Mouse (Mus musculus): ENCODE results near the gene Gm28035. TPM values are rescaled to one million over a fixed set of nuclear protein-coding genes. Genes with fewer than 3 reads are reported as not detected.

Gene Gm28035
- polyA plus RNA-seq, 1 experiment from 2014 or later: 0.08 TPM

DNA sequence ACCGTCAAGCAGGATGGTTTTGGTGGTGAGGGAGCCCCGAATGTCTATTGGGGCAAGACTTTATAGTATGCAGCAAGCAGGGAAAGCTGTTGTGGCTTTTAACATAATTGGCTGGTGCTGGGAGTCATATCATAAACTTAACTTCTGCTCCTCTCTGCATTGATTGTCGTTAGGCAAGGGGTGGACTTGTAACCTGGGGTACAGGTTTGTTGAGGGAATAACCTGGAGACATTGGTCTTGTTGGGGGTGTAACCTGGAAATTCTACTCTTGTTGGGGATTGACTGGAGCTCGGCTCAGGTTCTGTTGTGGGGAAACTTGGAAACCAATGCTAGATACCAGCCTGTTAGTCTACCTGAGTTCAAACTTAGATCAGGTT lies 28.2 kb upstream of the Gm28035 start:
- no peak for DNase-seq (ENCODE audit: low spot score)
- Histone ChIP-seq H3K27me3 (ENCODE audit: low read depth, poor library complexity, severe bottlenecking) (no peaks in the 10 kb centered on the region), H3K36me3 (no peaks in the 10 kb centered on the region), H3K4me1 (peaks cover under 1% of the 10 kb centered on the region; the same call in 1 of the 2 replicates), H3K27ac (no peak overlapping the region), H3K9me3 (replicated peaks) (no peaks in the 10 kb centered on the region), H3K4me3 (no peak overlapping the region)
- WGBS: 73% methylated on average over 4 of the region's 4 CpGs

DNA sequence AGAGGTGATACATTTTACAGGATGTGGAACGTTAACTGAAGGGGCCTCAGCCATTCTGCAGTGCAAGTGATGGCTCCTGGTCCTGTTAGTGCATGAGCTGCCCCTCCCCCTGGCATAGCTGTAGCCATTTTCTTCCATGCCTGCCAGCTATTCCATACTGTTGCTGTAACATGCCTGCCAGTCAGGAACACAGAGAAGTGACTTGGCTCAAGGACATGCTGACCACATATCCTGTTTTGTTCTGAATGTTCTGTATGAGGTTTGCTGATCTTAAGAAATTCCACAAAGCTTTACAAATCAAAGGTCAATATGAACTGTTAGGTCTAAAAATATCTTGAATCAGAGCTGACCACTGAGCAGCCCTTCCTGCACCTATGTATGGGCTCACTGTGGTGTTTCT lies 27.4 kb upstream of the Gm28035 start:
- no peak overlapping the region for H3K4me3 ChIP-seq
- H3K4me1 ChIP-seq: no peaks in the 10 kb centered on the region
- no peaks in the 10 kb centered on the region for H3K9me3 ChIP-seq (replicated peaks)
- WGBS: 82% methylated on average over 1 of the region's 1 CpGs
- no peaks in the 10 kb centered on the region for H3K27me3 ChIP-seq (ENCODE audit: low read depth, poor library complexity, severe bottlenecking)
- H3K36me3 ChIP-seq: no peaks in the 10 kb centered on the region
- no peak overlapping the region for H3K27ac ChIP-seq
- DNase-seq (ENCODE audit: low spot score): no peak

- DNase-seq (ENCODE audit: low spot score): no peak
- Histone ChIP-seq H3K4me3 (no peak overlapping the region), H3K9me3 (replicated peaks) (no peaks in the 10 kb centered on the region), H3K36me3 (no peaks in the 10 kb centered on the region), H3K27me3 (ENCODE audit: low read depth, poor library complexity, severe bottlenecking) (no peaks in the 10 kb centered on the region), H3K27ac (no peak overlapping the region), H3K4me1 (no peaks in the 10 kb centered on the region)
- WGBS: 92% methylated on average over 3 of the region's 3 CpGs
Measured at GRCm38 (mm10) chr2:30214745-30215144, 25.6 kb upstream of the Gm28035 start.

- Histone ChIP-seq H3K36me3 (no peaks in the 10 kb centered on the region), H3K4me3 (no peak overlapping the region), H3K27me3 (ENCODE audit: low read depth, poor library complexity, severe bottlenecking) (no peaks in the 10 kb centered on the region), H3K27ac (no peak overlapping the region), H3K9me3 (replicated peaks) (no peaks in the 10 kb centered on the region), H3K4me1 (no peaks in the 10 kb centered on the region)
- 88% methylated on average over 6 of the region's 6 CpGs for WGBS
- no peak for DNase-seq (ENCODE audit: low spot score)
Measured at GRCm38 (mm10) chr2:30215493-30215892, 24.9 kb upstream of the Gm28035 start.

- no peaks in the 10 kb centered on the region for H3K4me1 ChIP-seq
- 95% methylated on average over 5 of the region's 5 CpGs for WGBS
Measured at GRCm38 (mm10) chr2:30216293-30216692, 24.1 kb upstream of the Gm28035 start.

DNA sequence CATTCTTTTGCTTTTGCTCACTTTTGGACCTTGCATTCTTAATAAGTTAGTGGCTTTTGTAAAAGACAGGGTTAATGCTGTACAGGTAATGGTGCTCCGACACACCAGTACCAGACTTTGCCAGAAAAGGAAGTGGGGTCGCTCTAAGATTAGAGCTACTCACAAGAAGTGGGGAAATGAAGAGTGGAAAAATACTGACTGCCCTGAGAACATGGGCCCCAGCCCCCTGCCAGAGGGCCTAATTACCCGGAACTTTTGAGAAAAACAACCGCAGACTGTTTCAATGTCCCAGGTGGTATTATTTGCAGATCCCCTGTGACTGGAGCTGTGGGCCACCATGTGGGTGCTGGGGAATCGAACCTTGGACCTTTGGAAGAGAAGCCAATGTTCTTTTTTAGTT lies 4.8 kb upstream of the Gm28035 start:
- H3K27ac ChIP-seq: no peak overlapping the region
- no peak for DNase-seq (ENCODE audit: low spot score)
- WGBS: 87% methylated on average over 5 of the region's 5 CpGs

More at GRCm38 (mm10) chr2:30216293-30216692, 24.1 kb upstream of the Gm28035 start:
- H3K27me3 ChIP-seq (ENCODE audit: low read depth, poor library complexity, severe bottlenecking): no peaks in the 10 kb centered on the region
- H3K4me3 ChIP-seq: no peak overlapping the region
- H3K9me3 ChIP-seq (replicated peaks): no peaks in the 10 kb centered on the region
- no peaks in the 10 kb centered on the region for H3K36me3 ChIP-seq
- H3K27ac ChIP-seq: no peak overlapping the region
- DNase-seq (ENCODE audit: low spot score): no peak

GRCm38 (mm10) chr2:30236426-30237198 lies 3.8 kb upstream of the Gm28035 start:
- WGBS: 8% methylated on average over 18 of the region's 18 CpGs
- peak overlapping the region; percentile 74 for H3K4me3 ChIP-seq
- H3K9me3 ChIP-seq (replicated peaks): no peaks in the 10 kb centered on the region
- no peaks in the 10 kb centered on the region for H3K27me3 ChIP-seq (ENCODE audit: low read depth, poor library complexity, severe bottlenecking)
- peak overlapping the region; percentile 94 for H3K27ac ChIP-seq
- H3K36me3 ChIP-seq: peaks cover 27% of the 10 kb centered on the region
- peak; percentile 56 for DNase-seq (ENCODE audit: low spot score)
- H3K4me1 ChIP-seq: peaks cover 35% of the 10 kb centered on the region

More for the DNA sequence above, 4.8 kb upstream of the Gm28035 start:
- H3K4me3 ChIP-seq: no peak overlapping the region
- no peaks in the 10 kb centered on the region for H3K27me3 ChIP-seq (ENCODE audit: low read depth, poor library complexity, severe bottlenecking)
- H3K36me3 ChIP-seq: peaks cover 16% of the 10 kb centered on the region
- H3K4me1 ChIP-seq: peaks cover 29% of the 10 kb centered on the region
- H3K9me3 ChIP-seq (replicated peaks): no peaks in the 10 kb centered on the region

GRCm38 (mm10) chr2:30237199-30237880 lies 3.0 kb upstream of the Gm28035 start, which contains the start of gene Lrrc8a:
TSS of gene Lrrc8a (plus strand) at chr2:30237715.
- under 1% methylated on average over 53 of the region's 67 CpGs for WGBS
- Histone ChIP-seq H3K27me3 (ENCODE audit: low read depth, poor library complexity, severe bottlenecking) (no peaks in the 10 kb centered on the region), H3K4me3 (peak within 1 kb of the TSS; percentile 74), H3K27ac (peak within 1 kb of the TSS; percentile 94), H3K4me1 (peaks cover 41% of the 10 kb centered on the region), H3K36me3 (peaks cover 34% of the 10 kb centered on the region), H3K9me3 (replicated peaks) (no peaks in the 10 kb centered on the region)
- peak; percentile 100 for DNase-seq (ENCODE audit: low spot score)

GRCm38 (mm10) chr2:30237881-30238280 lies 2.5 kb upstream of the Gm28035 start:
- Histone ChIP-seq H3K4me3 (peak overlapping the region; percentile 74), H3K27ac (peak overlapping the region; percentile 94), H3K4me1 (peaks cover 46% of the 10 kb centered on the region), H3K9me3 (replicated peaks) (no peaks in the 10 kb centered on the region), H3K36me3 (peaks cover 39% of the 10 kb centered on the region), H3K27me3 (ENCODE audit: low read depth, poor library complexity, severe bottlenecking) (no peaks in the 10 kb centered on the region)
- WGBS: under 1% methylated on average over 41 of the region's 42 CpGs
- peak; percentile 80 for DNase-seq (ENCODE audit: low spot score)

GRCm38 (mm10) chr2:30238906-30239465 lies 1.4 kb upstream of the Gm28035 start:
- Histone ChIP-seq H3K27ac (no peak overlapping the region), H3K4me1 (peaks cover 56% of the 10 kb centered on the region), H3K9me3 (replicated peaks) (no peaks in the 10 kb centered on the region), H3K36me3 (peaks cover 50% of the 10 kb centered on the region), H3K4me3 (peak overlapping the region; percentile 74), H3K27me3 (ENCODE audit: low read depth, poor library complexity, severe bottlenecking) (no peaks in the 10 kb centered on the region)
- no peak for DNase-seq (ENCODE audit: low spot score)
- WGBS: 82% methylated on average over 3 of the region's 3 CpGs

DNA sequence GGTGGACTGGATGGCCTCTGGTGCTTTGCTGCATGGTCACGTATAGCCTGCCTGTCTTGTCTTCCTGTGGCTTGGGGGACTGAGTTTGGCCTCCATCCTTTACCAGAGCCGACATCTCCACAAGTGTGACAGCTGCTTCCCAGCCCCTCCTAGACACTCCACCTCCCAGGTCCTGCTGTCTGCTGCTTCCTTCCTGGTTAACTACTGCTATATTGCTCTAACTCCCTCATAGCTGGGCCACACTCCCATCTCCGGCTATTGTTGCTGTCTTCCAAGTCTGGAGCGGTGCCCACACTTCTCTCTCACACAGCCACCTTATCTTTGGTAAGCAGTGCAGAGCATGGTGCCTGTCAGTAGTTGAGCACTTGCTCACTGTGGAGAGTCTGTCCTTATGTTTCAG lies 590 bp upstream of the Gm28035 start:
- Histone ChIP-seq H3K9me3 (replicated peaks) (no peaks in the 10 kb centered on the region), H3K4me1 (peaks cover 63% of the 10 kb centered on the region), H3K36me3 (peaks cover 58% of the 10 kb centered on the region), H3K4me3 (peak overlapping the region; percentile 4; the same call in 1 of the 2 replicates), H3K27me3 (ENCODE audit: low read depth, poor library complexity, severe bottlenecking) (no peaks in the 10 kb centered on the region), H3K27ac (no peak overlapping the region)
- no peak for DNase-seq (ENCODE audit: low spot score)
- 85% methylated on average over 4 of the region's 4 CpGs for WGBS

DNA sequence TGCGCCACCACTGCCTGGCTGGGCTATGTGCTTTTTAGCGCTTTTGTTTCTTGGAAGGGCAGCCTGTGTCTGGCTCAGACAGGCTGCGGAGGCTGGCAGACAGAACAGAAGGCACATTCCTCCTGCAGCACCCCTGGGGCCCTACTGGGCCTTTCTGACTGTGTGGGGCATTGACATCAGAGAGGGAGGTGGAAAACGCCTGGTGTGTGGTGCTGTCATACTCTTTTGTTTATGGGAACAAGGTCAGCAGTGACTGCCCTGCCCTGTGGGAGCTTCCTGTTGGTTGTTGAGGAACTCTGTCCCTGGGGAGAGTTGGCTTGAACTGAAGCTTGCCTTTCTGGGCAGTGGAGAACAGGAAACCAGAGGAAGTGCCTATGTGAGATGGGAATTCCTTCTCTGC lies 2.1 kb downstream of the Gm28035 start:
- H3K4me1 ChIP-seq: peaks cover 62% of the 10 kb centered on the region
- no peaks in the 10 kb centered on the region for H3K27me3 ChIP-seq (ENCODE audit: low read depth, poor library complexity, severe bottlenecking)
- H3K4me3 ChIP-seq: peak overlapping the region; percentile 15; the same call in 1 of the 2 replicates
- H3K36me3 ChIP-seq: peaks cover 82% of the 10 kb centered on the region
- H3K27ac ChIP-seq: peak overlapping the region; percentile 43
- 51% methylated on average over 4 of the region's 4 CpGs for WGBS
- no peaks in the 10 kb centered on the region for H3K9me3 ChIP-seq (replicated peaks)
- no peak for DNase-seq (ENCODE audit: low spot score)

DNA sequence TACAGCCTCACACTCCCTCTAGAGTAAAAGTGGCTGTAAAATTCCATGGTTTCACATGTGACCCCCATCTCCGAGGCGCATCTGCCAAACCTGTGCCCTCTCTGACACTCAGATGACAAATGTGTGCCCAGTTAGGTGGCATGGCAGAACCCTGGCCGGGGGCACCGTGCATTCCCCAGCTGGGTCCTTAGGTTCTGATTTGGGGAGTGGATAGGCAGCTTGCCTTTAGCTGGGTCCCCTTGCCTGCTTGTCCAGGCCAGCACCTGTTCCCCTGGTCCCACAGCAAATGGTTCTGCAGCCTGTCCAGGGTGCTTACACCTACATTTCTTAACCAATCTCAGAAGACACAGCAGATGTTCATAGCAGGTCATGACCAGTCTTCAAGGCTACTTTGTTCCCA lies 3.0 kb downstream of the Gm28035 start:
- WGBS: 96% methylated on average over 4 of the region's 4 CpGs
- no peak overlapping the region for H3K4me3 ChIP-seq
- H3K36me3 ChIP-seq: peaks cover 91% of the 10 kb centered on the region
- peaks cover 60% of the 10 kb centered on the region for H3K4me1 ChIP-seq
- peak overlapping the region; percentile 32; the same call in 1 of the 2 replicates for H3K27ac ChIP-seq
- DNase-seq (ENCODE audit: low spot score): no peak
- no peaks in the 10 kb centered on the region for H3K27me3 ChIP-seq (ENCODE audit: low read depth, poor library complexity, severe bottlenecking)
- no peaks in the 10 kb centered on the region for H3K9me3 ChIP-seq (replicated peaks)

Measured in limb, embryonic 10.5 days (tissue).